Mouse (Mus musculus) intestine, embryonic 16.5 days (tissue): ENCODE measurements around the gene Chst3. TPM values are rescaled to one million over a fixed set of nuclear protein-coding genes. Genes with fewer than 3 reads are reported as not detected.

Experiments used
- ATAC-seq: fragments of 200-750 bp; cut with Nextera tagmentation; 2 replicates; pipeline ENCODE4 v1.8.0; 2017; ENCODE audit warnings: moderate TSS enrichment, moderate library complexity
- H3K27ac ChIP-seq: fragments of 300-500 bp; sonication (generic); 2 replicates; pipeline ENCODE4 v1.5.1; 2014; ENCODE audit warnings: mild to moderate bottlenecking, low read length
- H3K27me3 ChIP-seq: fragments of 300-500 bp; sonication (generic); replicated peaks from 2 replicates; pipeline ENCODE4 v1.6.1; 2014; ENCODE audit warnings: low read length, control low read depth, mixed read lengths; ENCODE audit not compliant: control insufficient read depth, insufficient read depth
- H3K36me3 ChIP-seq: fragments of 300-500 bp; sonication (generic); 2 replicates; pipeline ENCODE4 v1.6.1; 2014; ENCODE audit warnings: low read length, control low read depth; ENCODE audit not compliant: control insufficient read depth, insufficient read depth
- H3K4me1 ChIP-seq: fragments of 300-500 bp; sonication (generic); 2 replicates; pipeline ENCODE4 v1.6.1; 2014; ENCODE audit warnings: low read length, control low read depth, mixed read lengths; ENCODE audit not compliant: control insufficient read depth, insufficient read depth
- H3K4me2 ChIP-seq: fragments of 300-500 bp; sonication (generic); 2 replicates; pipeline ENCODE4 v1.6.1; 2014; ENCODE audit warnings: low read depth, low read length, control low read depth
- H3K4me3 ChIP-seq: fragments of 300-500 bp; sonication (generic); 2 replicates; pipeline ENCODE4 v1.5.1; 2014; ENCODE audit warnings: mild to moderate bottlenecking, low read length
- H3K9ac ChIP-seq: fragments of 300-500 bp; sonication (generic); 2 replicates; pipeline ENCODE4 v1.6.1; 2014; ENCODE audit warnings: low read depth, low read length
- H3K9me3 ChIP-seq: fragments of 300-500 bp; sonication (generic); 2 replicates; pipeline ENCODE4 v1.6.1; 2016; ENCODE audit warnings: low read length, control low read depth; ENCODE audit not compliant: control insufficient read depth
- WGBS: fragments of 180-500 bp; shearing (Covaris S2); extraction: QIAGEN DNeasy Blood & Tissue Kit; methylation state at CpG from one replicate; pipeline ENCODE4 v1.1.7; 2014; 5-methylcytosine and 5-hydroxymethylcytosine counted together
- polyA plus RNA-seq: library from polyadenylated mRNA; unstranded; fragments of >200 nt; fragmentation: Nextera tagmentation; extraction: Ambion mirVana; gene quantifications from 2 replicates; pipeline ENCODE4 v1.2.1, GENCODE M21; 2015

Chst3 gene
- polyA plus RNA-seq, 1 experiment from 2014 or later = 1.3 TPM

GRCm38 (mm10) chr10:60220042-60220523 lies 1.0 kb upstream of the Chst3 start:
- no peaks in the 10 kb centered on the region for H3K36me3 ChIP-seq
- 83% methylated on average over 5 of the region's 5 CpGs for WGBS
- no peak for ATAC-seq
- no peak overlapping the region for H3K27ac ChIP-seq
- peaks cover 6% of the 10 kb centered on the region; the same call in 1 of the 2 replicates for H3K27me3 ChIP-seq
- H3K9me3 ChIP-seq = no peaks in the 10 kb centered on the region
- no peak overlapping the region for H3K4me3 ChIP-seq
- 0 out of 2 replicates have a peak overlapping the region, but pooled peaks have one; percentile 77 for H3K9ac ChIP-seq
- H3K4me1 ChIP-seq = peaks cover 13% of the 10 kb centered on the region
- 0 out of 2 replicates have a peak overlapping the region, but pooled peaks have one; percentile 87 for H3K4me2 ChIP-seq

DNA sequence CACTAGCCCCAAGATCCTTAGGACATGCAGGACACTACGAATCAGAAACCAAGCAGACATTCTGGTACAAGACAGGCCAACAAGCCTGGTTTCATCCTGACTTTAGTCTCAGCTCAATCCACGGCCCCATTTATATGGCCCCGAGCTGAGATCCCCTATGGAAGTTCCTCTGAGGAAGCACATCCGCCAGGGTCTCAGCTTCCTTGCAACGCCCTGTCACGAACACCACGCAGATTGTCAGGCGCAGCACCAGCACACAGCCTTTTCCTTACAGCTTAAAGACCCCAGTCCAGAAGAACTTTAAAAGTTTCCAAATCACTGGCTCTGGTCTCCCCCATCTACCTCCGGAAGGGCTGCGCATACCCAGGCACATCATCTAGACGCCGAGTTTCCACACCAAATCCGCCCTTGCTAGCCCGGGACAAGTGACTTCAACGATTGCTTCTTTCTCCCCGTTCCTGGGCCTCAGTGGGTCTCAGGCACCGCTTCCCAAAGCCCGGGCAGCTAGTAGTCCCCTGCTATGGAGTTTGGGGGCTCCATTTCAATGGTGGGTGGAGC lies 948 bp downstream of the Chst3 start:
- Histone ChIP-seq H3K4me1 (peaks cover 22% of the 10 kb centered on the region), H3K27me3 (peaks cover 6% of the 10 kb centered on the region; the same call in 1 of the 2 replicates), H3K4me2 (peak overlapping the region; percentile 87), H3K36me3 (no peaks in the 10 kb centered on the region), H3K9me3 (no peaks in the 10 kb centered on the region), H3K4me3 (peak overlapping the region; percentile 66), H3K27ac (peak overlapping the region; percentile 77), H3K9ac (peak overlapping the region; percentile 77)
- no peak for ATAC-seq
- 12% methylated on average over 18 of the region's 18 CpGs for WGBS

- Histone ChIP-seq H3K4me3 (no peak overlapping the region), H3K36me3 (no peaks in the 10 kb centered on the region), H3K27me3 (peaks cover 6% of the 10 kb centered on the region; the same call in 1 of the 2 replicates), H3K27ac (no peak overlapping the region), H3K4me1 (peaks cover 31% of the 10 kb centered on the region), H3K9me3 (no peaks in the 10 kb centered on the region), H3K4me2 (no peak overlapping the region), H3K9ac (no peak overlapping the region)
- WGBS = 87% methylated on average over 11 of the region's 11 CpGs
- ATAC-seq = no peak
Measured at GRCm38 (mm10) chr10:60216331-60217095, 2.5 kb downstream of the Chst3 start.

DNA sequence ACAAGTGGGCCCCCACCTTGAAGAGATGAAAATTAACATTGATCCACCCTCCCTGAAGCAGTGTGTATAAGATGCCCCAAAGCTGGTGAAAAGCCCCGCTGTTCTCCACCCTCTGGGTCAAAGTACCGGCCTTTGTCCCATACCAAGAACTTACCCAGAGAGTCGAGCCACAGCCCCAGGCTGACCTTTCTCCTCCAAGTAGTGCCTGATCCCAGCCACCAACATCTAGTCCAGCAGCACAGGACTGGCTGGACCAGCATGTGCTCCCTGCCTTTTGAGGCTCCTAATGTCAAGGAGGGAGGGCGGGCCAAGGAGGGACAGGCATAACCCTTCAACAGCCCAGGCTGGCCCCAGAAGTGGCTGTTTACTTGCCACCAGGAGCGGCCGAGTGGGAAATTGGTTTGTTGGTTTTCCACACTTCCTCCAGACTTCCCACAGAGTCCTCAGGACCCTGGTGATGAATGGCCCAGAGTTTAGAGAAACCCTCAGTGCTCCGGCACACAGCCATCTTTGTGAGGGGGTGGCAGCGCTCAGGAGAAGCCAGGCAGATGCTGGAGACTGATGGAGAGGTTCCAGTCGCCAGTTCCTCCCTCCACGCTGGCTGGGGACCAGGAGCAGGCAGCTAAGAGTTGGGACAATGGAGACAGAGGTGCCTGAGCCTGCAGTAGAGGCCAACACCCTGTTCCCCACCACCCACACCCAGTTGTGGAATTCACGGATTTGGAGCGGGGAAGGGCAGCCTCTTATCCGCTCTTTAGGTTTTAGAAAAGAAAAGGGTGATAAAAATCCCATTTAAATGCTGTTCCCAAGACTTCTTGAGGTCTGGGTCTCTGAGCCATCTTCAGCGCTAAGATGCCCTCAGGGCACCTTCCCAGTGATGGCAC lies 3.7 kb downstream of the Chst3 start:
- no peak for ATAC-seq
- Histone ChIP-seq H3K36me3 (no peaks in the 10 kb centered on the region), H3K27me3 (peaks cover 6% of the 10 kb centered on the region; the same call in 1 of the 2 replicates), H3K27ac (no peak overlapping the region), H3K9ac (0 out of 2 replicates have a peak overlapping the region, but pooled peaks have one; percentile 7), H3K4me2 (no peak overlapping the region), H3K4me1 (peaks cover 31% of the 10 kb centered on the region), H3K4me3 (no peak overlapping the region), H3K9me3 (no peaks in the 10 kb centered on the region)
- 61% methylated on average over 14 of the region's 14 CpGs for WGBS

DNA sequence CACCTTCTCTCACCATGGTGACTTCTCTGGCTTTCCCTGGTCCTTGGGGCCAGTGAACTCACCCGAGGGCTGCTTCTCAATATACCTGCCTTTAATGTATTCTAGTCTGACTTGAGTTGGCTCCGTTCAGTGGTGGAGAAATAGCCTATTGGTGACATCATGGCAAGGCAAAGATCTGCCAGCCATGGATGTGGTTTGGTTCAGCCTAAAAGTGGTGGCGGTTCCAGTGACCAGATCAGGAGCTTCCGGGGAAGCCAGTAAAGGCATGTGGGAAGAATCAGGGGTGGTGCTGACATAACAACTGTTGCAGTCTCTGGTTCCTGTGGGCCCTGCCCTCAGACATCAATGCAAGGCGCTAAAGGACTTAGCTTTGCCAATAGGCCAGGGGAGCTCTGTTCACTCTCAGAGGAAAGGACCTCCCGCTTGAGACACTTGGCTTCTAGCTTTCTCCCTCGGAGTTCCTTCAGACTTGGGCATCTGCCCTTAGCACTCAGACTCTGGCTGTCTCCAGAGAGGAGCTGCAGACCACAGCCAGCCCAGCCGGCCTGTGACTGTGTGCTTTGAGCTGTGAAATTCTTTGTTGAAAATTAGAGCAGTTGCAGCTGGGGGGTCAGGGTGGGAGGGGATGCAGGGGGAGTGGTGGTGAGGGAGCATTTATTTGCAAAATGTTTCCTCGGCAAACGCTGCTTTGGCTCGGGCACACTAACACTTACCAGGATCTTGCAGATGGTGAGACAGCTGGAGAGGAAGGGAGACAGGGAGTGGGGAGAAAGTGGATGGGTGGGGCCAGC lies 6.3 kb downstream of the Chst3 start:
- Histone ChIP-seq H3K4me3 (no peak overlapping the region), H3K4me1 (peaks cover 26% of the 10 kb centered on the region), H3K27me3 (no peaks in the 10 kb centered on the region; the same call in 1 of the 2 replicates), H3K9me3 (no peaks in the 10 kb centered on the region), H3K27ac (peak overlapping the region; percentile 43), H3K9ac (no peak overlapping the region), H3K4me2 (no peak overlapping the region), H3K36me3 (no peaks in the 10 kb centered on the region)
- WGBS = 39% methylated on average over 11 of the region's 11 CpGs
- peak; percentile 53 for ATAC-seq

DNA sequence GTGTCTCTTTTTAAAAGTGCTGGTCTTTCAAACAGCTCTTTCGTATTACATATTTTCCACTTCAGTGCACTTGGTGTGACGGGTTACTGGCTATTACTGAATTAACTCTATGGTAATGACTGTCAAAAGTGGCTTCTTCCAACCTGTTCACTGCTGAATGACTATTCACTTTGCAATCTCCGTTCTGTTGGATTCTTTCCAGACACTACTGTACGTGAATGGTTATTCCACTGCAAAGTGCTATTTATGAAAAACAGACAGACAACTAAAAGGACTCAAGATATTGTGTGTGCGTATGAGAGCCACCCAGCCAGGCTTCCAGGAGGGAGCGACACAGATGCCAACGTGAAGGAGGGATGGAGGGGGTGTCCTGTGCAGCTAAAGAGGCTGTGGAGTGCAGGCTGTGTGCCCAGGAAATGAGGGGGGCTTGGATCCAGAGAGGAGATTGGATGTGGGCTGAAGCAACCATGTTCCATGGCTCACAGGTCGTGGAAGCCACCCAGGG lies 7.5 kb downstream of the Chst3 start:
- no peak overlapping the region for H3K4me2 ChIP-seq
- H3K27ac ChIP-seq = no peak overlapping the region
- no peaks in the 10 kb centered on the region for H3K9me3 ChIP-seq
- no peak overlapping the region for H3K4me3 ChIP-seq
- H3K27me3 ChIP-seq = no peaks in the 10 kb centered on the region
- H3K36me3 ChIP-seq = no peaks in the 10 kb centered on the region
- no peak overlapping the region for H3K9ac ChIP-seq
- peaks cover 26% of the 10 kb centered on the region for H3K4me1 ChIP-seq
- 69% methylated on average over 8 of the region's 8 CpGs for WGBS
- ATAC-seq = no peak

DNA sequence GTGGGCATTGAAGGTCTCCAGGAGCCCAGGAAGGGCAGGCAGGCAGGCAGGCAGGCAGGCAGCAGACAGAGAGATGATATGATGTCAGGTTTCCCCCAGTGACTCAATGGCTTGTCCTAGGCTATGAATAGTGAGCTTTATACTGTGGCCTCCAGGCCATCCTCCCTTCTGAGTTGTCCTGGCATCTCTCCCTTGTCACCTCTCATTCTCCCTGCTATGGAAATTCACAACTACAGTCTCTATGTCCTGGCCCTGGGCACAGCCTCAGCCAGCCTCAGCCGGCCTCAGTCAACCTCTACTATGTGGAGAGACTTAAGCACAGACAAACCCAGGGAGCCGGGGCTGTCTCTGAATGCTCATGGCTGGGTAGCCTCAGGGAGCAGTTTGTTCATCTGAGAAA lies 8.6 kb downstream of the Chst3 start:
- H3K27ac ChIP-seq = no peak overlapping the region
- 84% methylated on average over 2 of the region's 2 CpGs for WGBS
- no peak overlapping the region for H3K4me2 ChIP-seq
- ATAC-seq = no peak
- no peaks in the 10 kb centered on the region for H3K36me3 ChIP-seq
- no peak overlapping the region for H3K4me3 ChIP-seq
- H3K9ac ChIP-seq = no peak overlapping the region
- H3K9me3 ChIP-seq = no peaks in the 10 kb centered on the region
- peaks cover 22% of the 10 kb centered on the region for H3K4me1 ChIP-seq
- no peaks in the 10 kb centered on the region for H3K27me3 ChIP-seq

GRCm38 (mm10) chr10:60209237-60209636 lies 9.8 kb downstream of the Chst3 start:
- Histone ChIP-seq H3K4me1 (peaks cover 14% of the 10 kb centered on the region), H3K36me3 (no peaks in the 10 kb centered on the region), H3K27me3 (no peaks in the 10 kb centered on the region), H3K9ac (no peak overlapping the region), H3K9me3 (no peaks in the 10 kb centered on the region), H3K4me3 (no peak overlapping the region), H3K27ac (no peak overlapping the region), H3K4me2 (no peak overlapping the region)
- no peak for ATAC-seq
- WGBS = 58% methylated on average over 5 of the region's 5 CpGs
